Mouse (Mus musculus) midbrain, embryonic 11.5 days (tissue): Measurements from ENCODE around the gene Stk4. TPM values are rescaled to one million over a fixed set of nuclear protein-coding genes. Genes with fewer than 3 reads are reported as not detected.

Experiments
- ATAC-seq: fragments of 200-750 bp; cut with Nextera tagmentation; 2 replicates; pipeline ENCODE4 v1.8.0; 2017; ENCODE audit warnings: moderate TSS enrichment, moderate library complexity; ENCODE audit not compliant: low FRiP score
- DNase-seq: peaks from one replicate; pipeline ENCODE4 v3.0.0; 2015; ENCODE audit warnings: low spot score; ENCODE audit errors: missing footprints
- H3K27ac ChIP-seq: fragments of 300-500 bp; sonication (generic); 2 replicates; pipeline ENCODE4 v1.5.1; 2014; ENCODE audit warnings: low read depth, low read length
- H3K27me3 ChIP-seq: fragments of 300-500 bp; sonication (generic); 2 replicates; pipeline ENCODE4 v1.6.1; 2014; ENCODE audit warnings: mild to moderate bottlenecking, low read length, moderate library complexity, mixed read lengths; ENCODE audit not compliant: control insufficient read depth, insufficient read depth
- H3K36me3 ChIP-seq: fragments of 300-500 bp; sonication (generic); 2 replicates; pipeline ENCODE4 v1.6.1; 2014; ENCODE audit warnings: mild to moderate bottlenecking, low read length, moderate library complexity, mixed read lengths; ENCODE audit not compliant: control insufficient read depth, insufficient read depth
- H3K4me1 ChIP-seq: fragments of 300-500 bp; sonication (generic); 2 replicates; pipeline ENCODE4 v1.6.1; 2014; ENCODE audit warnings: low read length; ENCODE audit not compliant: control insufficient read depth, insufficient read depth
- H3K4me2 ChIP-seq: fragments of 300-500 bp; sonication (generic); 2 replicates; pipeline ENCODE4 v1.6.1; 2014; ENCODE audit warnings: mild to moderate bottlenecking, moderate library complexity
- H3K4me3 ChIP-seq: fragments of 300-500 bp; sonication (generic); 2 replicates; pipeline ENCODE4 v1.5.1; 2014; ENCODE audit warnings: low read depth, low read length
- H3K9ac ChIP-seq: fragments of 300-500 bp; sonication (generic); 2 replicates; pipeline ENCODE4 v1.6.1; 2014; ENCODE audit warnings: low read length
- H3K9me3 ChIP-seq: fragments of 300-500 bp; sonication (generic); 2 replicates; pipeline ENCODE4 v1.6.1; 2016; ENCODE audit warnings: low read length; ENCODE audit not compliant: control insufficient read depth
- WGBS: fragments of 180-500 bp; shearing (Covaris S2); extraction: QIAGEN DNeasy Blood & Tissue Kit; methylation state at CpG from one replicate; pipeline ENCODE4 v1.1.7; 2014; 5-methylcytosine and 5-hydroxymethylcytosine counted together
- polyA plus RNA-seq: library from polyadenylated mRNA; unstranded; fragments of >200 nt; fragmentation: Nextera tagmentation; extraction: Ambion mirVana; gene quantifications from 2 replicates; pipeline ENCODE4 v1.2.1, GENCODE M21; 2014

Gene Stk4
- polyA plus RNA-seq, 1 experiment from 2014 or later = 33.2 TPM

GRCm38 (mm10) chr2:164134563-164134962, 64.4 kb downstream of the Stk4 start:
- H3K4me2 ChIP-seq = no peak overlapping the region
- H3K9ac ChIP-seq = no peak overlapping the region
- 65% methylated on average over 6 of the region's 6 CpGs for whole genome bisulfite sequencing
- H3K9me3 ChIP-seq = no peaks in the 10 kb centered on the region
- H3K27me3 ChIP-seq = no peaks in the 10 kb centered on the region
- DNase-seq (no peak), ATAC-seq (no peak)
- no peaks in the 10 kb centered on the region for H3K4me1 ChIP-seq
- H3K27ac ChIP-seq = no peak overlapping the region
- no peaks in the 10 kb centered on the region for H3K36me3 ChIP-seq
- no peak overlapping the region for H3K4me3 ChIP-seq

- 88% methylated on average over 1 of the region's 1 CpGs for WGBS
- no peak overlapping the region for H3K27ac ChIP-seq
- no peaks in the 10 kb centered on the region for H3K4me1 ChIP-seq
- no peaks in the 10 kb centered on the region for H3K9me3 ChIP-seq
- DNase-seq (no peak), ATAC-seq (no peak)
- H3K27me3 ChIP-seq = no peaks in the 10 kb centered on the region
- no peak overlapping the region for H3K4me3 ChIP-seq
- H3K4me2 ChIP-seq = no peak overlapping the region
- H3K9ac ChIP-seq = no peak overlapping the region
- no peaks in the 10 kb centered on the region for H3K36me3 ChIP-seq
Observed at GRCm38 (mm10) chr2:164135367-164135766, 65.2 kb downstream of the Stk4 start.

- Histone ChIP-seq H3K4me3 (no peak overlapping the region), H3K9me3 (no peaks in the 10 kb centered on the region), H3K27ac (no peak overlapping the region), H3K36me3 (no peaks in the 10 kb centered on the region), H3K27me3 (no peaks in the 10 kb centered on the region), H3K4me2 (no peak overlapping the region), H3K9ac (no peak overlapping the region), H3K4me1 (no peaks in the 10 kb centered on the region)
- ATAC-seq (no peak), DNase-seq (no peak)
- 51% methylated on average over 2 of the region's 2 CpGs for WGBS
Observed at GRCm38 (mm10) chr2:164136393-164136792, 66.3 kb downstream of the Stk4 start.

- 79% methylated on average over 6 of the region's 6 CpGs for WGBS
- H3K4me1 ChIP-seq = no peaks in the 10 kb centered on the region
- no peaks in the 10 kb centered on the region for H3K36me3 ChIP-seq
- H3K9me3 ChIP-seq = no peaks in the 10 kb centered on the region
- H3K9ac ChIP-seq = no peak overlapping the region
- ATAC-seq = no peak
- DNase-seq = peak; percentile 19
- no peak overlapping the region for H3K4me3 ChIP-seq
- no peak overlapping the region for H3K4me2 ChIP-seq
- H3K27me3 ChIP-seq = no peaks in the 10 kb centered on the region
- H3K27ac ChIP-seq = no peak overlapping the region
Observed at GRCm38 (mm10) chr2:164137754-164138153, 67.6 kb downstream of the Stk4 start.

- no peak overlapping the region for H3K4me3 ChIP-seq
- no peak overlapping the region for H3K9ac ChIP-seq
- H3K27ac ChIP-seq = no peak overlapping the region
- WGBS = 78% methylated on average over 10 of the region's 10 CpGs
- H3K36me3 ChIP-seq = no peaks in the 10 kb centered on the region
- DNase-seq (no peak), ATAC-seq (no peak)
- H3K27me3 ChIP-seq = no peaks in the 10 kb centered on the region
- H3K4me1 ChIP-seq = no peaks in the 10 kb centered on the region
- no peaks in the 10 kb centered on the region for H3K9me3 ChIP-seq
- no peak overlapping the region for H3K4me2 ChIP-seq
Observed at GRCm38 (mm10) chr2:164142021-164142420, 71.9 kb downstream of the Stk4 start.

GRCm38 (mm10) chr2:164144025-164144424, 73.9 kb downstream of the Stk4 start:
- DNase-seq (no peak), ATAC-seq (no peak)
- Histone ChIP-seq H3K4me2 (no peak overlapping the region), H3K27ac (no peak overlapping the region), H3K9ac (no peak overlapping the region), H3K4me1 (no peaks in the 10 kb centered on the region), H3K4me3 (no peak overlapping the region), H3K27me3 (no peaks in the 10 kb centered on the region), H3K36me3 (no peaks in the 10 kb centered on the region), H3K9me3 (no peaks in the 10 kb centered on the region)
- WGBS = 74% methylated on average over 6 of the region's 6 CpGs

- Histone ChIP-seq H3K27ac (no peak overlapping the region), H3K36me3 (no peaks in the 10 kb centered on the region), H3K4me3 (no peak overlapping the region), H3K4me2 (no peak overlapping the region), H3K4me1 (no peaks in the 10 kb centered on the region), H3K9ac (no peak overlapping the region), H3K9me3 (no peaks in the 10 kb centered on the region), H3K27me3 (no peaks in the 10 kb centered on the region)
- DNase-seq = no peak
- no peak for ATAC-seq
- WGBS = 89% methylated on average over 10 of the region's 10 CpGs
Observed at GRCm38 (mm10) chr2:164144541-164144940, 74.4 kb downstream of the Stk4 start.

GRCm38 (mm10) chr2:164146556-164146955, 76.4 kb downstream of the Stk4 start:
- no peaks in the 10 kb centered on the region for H3K36me3 ChIP-seq
- H3K9me3 ChIP-seq = no peaks in the 10 kb centered on the region
- ATAC-seq (no peak), DNase-seq (no peak)
- WGBS = 94% methylated on average over 12 of the region's 12 CpGs
- H3K27ac ChIP-seq = no peak overlapping the region
- no peak overlapping the region for H3K4me3 ChIP-seq
- H3K9ac ChIP-seq = no peak overlapping the region
- no peaks in the 10 kb centered on the region for H3K4me1 ChIP-seq
- H3K4me2 ChIP-seq = no peak overlapping the region
- H3K27me3 ChIP-seq = no peaks in the 10 kb centered on the region

GRCm38 (mm10) chr2:164150086-164150760, 80.1 kb downstream of the Stk4 start:
- Histone ChIP-seq H3K27me3 (no peaks in the 10 kb centered on the region), H3K4me2 (no peak overlapping the region), H3K4me3 (no peak overlapping the region), H3K9ac (no peak overlapping the region), H3K4me1 (no peaks in the 10 kb centered on the region), H3K36me3 (peaks cover 6% of the 10 kb centered on the region), H3K27ac (no peak overlapping the region), H3K9me3 (no peaks in the 10 kb centered on the region)
- DNase-seq (no peak), ATAC-seq (no peak)
- 63% methylated on average over 14 of the region's 14 CpGs for WGBS
